In the genomic region with DNA sequence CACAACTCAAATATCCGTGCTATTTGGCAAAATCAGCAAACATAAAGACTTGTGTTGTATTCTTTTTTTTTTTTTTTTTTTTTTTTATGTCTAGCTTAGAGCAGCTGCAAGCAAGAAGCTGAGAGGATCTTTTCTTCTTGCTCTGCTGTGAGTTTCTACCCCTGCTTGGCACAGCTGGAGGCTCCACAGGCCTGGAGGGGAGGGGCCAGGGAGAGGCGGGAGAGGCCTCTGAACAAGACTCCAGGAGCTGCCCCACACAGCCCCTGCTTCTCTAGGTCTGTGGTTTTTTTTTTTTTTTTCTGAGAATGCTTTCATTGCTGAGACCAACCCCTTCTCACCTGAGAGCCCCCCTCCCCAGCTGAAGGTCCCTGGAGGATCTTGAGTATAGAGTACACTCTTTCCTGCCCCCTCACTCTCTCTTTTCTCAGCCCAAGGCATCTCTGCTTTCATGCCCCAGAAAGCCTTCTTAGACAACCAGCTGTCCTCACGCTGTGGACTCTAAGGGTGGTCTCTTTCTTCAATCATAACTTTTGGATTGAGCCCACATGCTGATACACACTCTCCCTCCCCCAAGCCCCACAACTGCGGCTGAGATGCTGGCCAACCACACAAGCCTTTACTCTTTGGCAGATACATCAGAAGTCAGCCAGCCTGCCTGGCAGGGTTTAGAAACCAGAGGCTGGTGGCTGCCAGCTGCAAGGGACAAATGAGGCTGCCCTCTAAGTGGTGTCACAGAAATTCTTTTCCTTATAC, we compare ENCODE assay signal across 8 mouse cellular contexts.
DNase-seq lines count a peak whose midpoint lies in the region; ATAC-seq and TF ChIP-seq lines count a peak whose summit lies in the region.

No protein-coding gene starts in this region.

- WGBS in forebrain, embryonic 13.5 days, result 5% methylated on average over 4 of the region's 4 CpGs
- 4% methylated on average over 4 of the region's 4 CpGs for WGBS in forebrain, embryonic 10.5 days
- WGBS in forebrain, embryonic 15.5 days, result 11% methylated on average over 4 of the region's 4 CpGs

- in situ Hi-C loops in ES-E14 (cut with MboI; ENCODE audit: low sequenced_read_pairs in 2 of 2, unreplicated experiment in 2 of 2), result no loop called here

- H3K4me3 ChIP-seq in forebrain, embryonic 13.5 days, result no peak overlapping the region
- H3K4me3 ChIP-seq in forebrain, embryonic 10.5 days, result no peak overlapping the region
- no peak overlapping the region for H3K4me3 ChIP-seq in ES-E14 (ENCODE audit: insufficient read depth in 1 of 2, low read depth in 1 of 2, low read length in 2 of 2, poor library complexity in 1 of 2, severe bottlenecking in 1 of 2)
- no peak overlapping the region for H3K4me3 ChIP-seq in forebrain, embryonic 15.5 days

- ATAC-seq in forebrain, embryonic 13.5 days, result peak; percentile 85
- peak; percentile 68 for ATAC-seq in forebrain, embryonic 15.5 days (replicated peaks)

- no peak overlapping the region for H3K4me2 ChIP-seq in forebrain, embryonic 13.5 days
- no peak overlapping the region for H3K4me2 ChIP-seq in forebrain, embryonic 15.5 days (replicated peaks)

- DNase-seq in forebrain, embryonic 10.5 days (ENCODE audit: extremely low spot score, low spot score), result no peak
- DNase-seq in ES-E14 (ENCODE audit: low read depth, low spot score), result no peak
- peak; percentile 10 for DNase-seq in lung, postnatal 14 days
- DNase-seq in thymus, postnatal 0 days (ENCODE audit: low spot score), result peak; percentile 71
- no peak for DNase-seq in spleen, adult 18-20 months
- no peak for DNase-seq in kidney, adult 11 months

- no peak overlapping the region for H3K27ac ChIP-seq in forebrain, embryonic 13.5 days
- no peak overlapping the region for H3K27ac ChIP-seq in forebrain, embryonic 10.5 days
- no peak overlapping the region for H3K27ac ChIP-seq in ES-E14 (ENCODE audit: insufficient read depth, low read depth, low read length, poor library complexity, severe bottlenecking)
- H3K27ac ChIP-seq in forebrain, embryonic 15.5 days (replicated peaks), result no peak overlapping the region

- no peaks in the 10 kb centered on the region for H3K27me3 ChIP-seq in forebrain, embryonic 13.5 days
- no peaks in the 10 kb centered on the region for H3K27me3 ChIP-seq in forebrain, embryonic 10.5 days (ENCODE audit: poor library complexity, severe bottlenecking)
- no peaks in the 10 kb centered on the region for H3K27me3 ChIP-seq in forebrain, embryonic 15.5 days

- no peaks in the 10 kb centered on the region for H3K36me3 ChIP-seq in forebrain, embryonic 13.5 days (ENCODE audit: poor library complexity, severe bottlenecking)
- no peaks in the 10 kb centered on the region for H3K36me3 ChIP-seq in forebrain, embryonic 10.5 days (replicated peaks)
- H3K36me3 ChIP-seq in ES-E14 (ENCODE audit: control insufficient read depth, insufficient read depth, low read length, poor library complexity, severe bottlenecking), result no peaks in the 10 kb centered on the region
- H3K36me3 ChIP-seq in forebrain, embryonic 15.5 days, result no peaks in the 10 kb centered on the region

- 0 out of 2 replicates have a peak, but pooled peaks cover 7% of the 10 kb centered on the region for H3K4me1 ChIP-seq in forebrain, embryonic 13.5 days
- peaks cover 15% of the 10 kb centered on the region for H3K4me1 ChIP-seq in forebrain, embryonic 10.5 days
- no peaks in the 10 kb centered on the region for H3K4me1 ChIP-seq in ES-E14 (ENCODE audit: control insufficient read depth in 2 of 2, insufficient read depth in 2 of 2, low read length in 2 of 2, poor library complexity in 1 of 2)
- no peaks in the 10 kb centered on the region for H3K4me1 ChIP-seq in forebrain, embryonic 15.5 days

- H3K9me3 ChIP-seq in forebrain, embryonic 13.5 days (replicated peaks), result no peaks in the 10 kb centered on the region
- H3K9me3 ChIP-seq in forebrain, embryonic 10.5 days, result no peaks in the 10 kb centered on the region
- no peaks in the 10 kb centered on the region for H3K9me3 ChIP-seq in ES-E14 (ENCODE audit: control insufficient read depth, insufficient read depth, low read depth, low read length)
- H3K9me3 ChIP-seq in forebrain, embryonic 15.5 days, result no peaks in the 10 kb centered on the region

- no peak overlapping the region for H3K9ac ChIP-seq in forebrain, embryonic 13.5 days
- H3K9ac ChIP-seq in ES-E14 (ENCODE audit: insufficient read depth, low read depth, low read length, poor library complexity, severe bottlenecking), result no peak overlapping the region
- no peak overlapping the region for H3K9ac ChIP-seq in forebrain, embryonic 15.5 days (replicated peaks)

TF ChIP-seq in ES-E14, 5 proteins besides CTCF, POLR2A, EP300 and RAD21:
- TF ChIP-seq ZC3H11A (IDR thresholded peaks at IDR 0.05; ENCODE audit: borderline replicate concordance, low read depth, low read length), result no peak
- peak; percentile 66 for TF ChIP-seq ZNF384 (IDR thresholded peaks at IDR 0.05; ENCODE audit: low read depth, low read length)
- no peak for TF ChIP-seq HCFC1 (IDR thresholded peaks at IDR 0.05; ENCODE audit: borderline replicate concordance, insufficient read depth, low read length)

Comparison
In these comparisons a context has a peak if more than half of its experiments do, and no peak if none do; other contexts are left out.
1. DNase-seq: peak in lung, postnatal 14 days (single experiment) and thymus, postnatal 0 days (single experiment); none in forebrain, embryonic 10.5 days (single experiment), ES-E14 (single experiment), spleen, adult 18-20 months (0 of 2) and kidney, adult 11 months (single experiment).